Mouse (Mus musculus) midbrain, embryonic 14.5 days (tissue): ENCODE measurements around the gene Ildr1. TPM values are rescaled to one million over a fixed set of nuclear protein-coding genes. Genes with fewer than 3 reads are reported as not detected.

Experiments
- ATAC-seq: fragments of 200-750 bp; cut with Nextera tagmentation; 2 replicates; pipeline ENCODE4 v1.8.0; 2017; ENCODE audit warnings: moderate number of reproducible peaks, moderate library complexity; ENCODE audit not compliant: low FRiP score, low TSS enrichment
- DNase-seq: peaks from one replicate; pipeline ENCODE4 v3.0.0-alpha.2; 2015
- H3K27ac ChIP-seq: fragments of 300-500 bp; sonication (generic); replicated peaks from 2 replicates; pipeline ENCODE4 v1.5.1; 2014; ENCODE audit warnings: mild to moderate bottlenecking, low read depth, low read length, moderate library complexity
- H3K27me3 ChIP-seq: fragments of 300-500 bp; sonication (generic); 2 replicates; pipeline ENCODE4 v1.6.1; 2014; ENCODE audit warnings: low read length, control low read depth, mixed read lengths; ENCODE audit not compliant: control insufficient read depth, insufficient read depth
- H3K36me3 ChIP-seq: fragments of 300-500 bp; sonication (generic); 2 replicates; pipeline ENCODE4 v1.6.1; 2014; ENCODE audit warnings: low read length, control low read depth; ENCODE audit not compliant: control insufficient read depth, insufficient read depth
- H3K4me1 ChIP-seq: fragments of 300-500 bp; sonication (generic); 2 replicates; pipeline ENCODE4 v1.6.1; 2014; ENCODE audit warnings: mild to moderate bottlenecking, antibody characterized with exemption, low read length, control low read depth; ENCODE audit not compliant: control insufficient read depth, insufficient read depth
- H3K4me2 ChIP-seq: fragments of 300-500 bp; sonication (generic); 2 replicates; pipeline ENCODE4 v1.6.1; 2014; ENCODE audit warnings: mild to moderate bottlenecking, low read length, moderate library complexity
- H3K4me3 ChIP-seq: fragments of 300-500 bp; sonication (generic); replicated peaks from 2 replicates; pipeline ENCODE4 v1.5.1; 2014; ENCODE audit warnings: low read depth, low read length
- H3K9ac ChIP-seq: fragments of 300-500 bp; sonication (generic); replicated peaks from 2 replicates; pipeline ENCODE4 v1.6.1; 2014; ENCODE audit warnings: mild to moderate bottlenecking, low read length, moderate library complexity
- H3K9me3 ChIP-seq: fragments of 300-500 bp; sonication (generic); 2 replicates; pipeline ENCODE4 v1.6.1; 2016; ENCODE audit warnings: low read length, control low read depth, mixed read lengths; ENCODE audit not compliant: control insufficient read depth
- WGBS: fragments of 180-500 bp; shearing (Covaris S2); extraction: QIAGEN DNeasy Blood & Tissue Kit; methylation state at CpG from one replicate; pipeline ENCODE4 v1.1.7; 2014; 5-methylcytosine and 5-hydroxymethylcytosine counted together
- polyA plus RNA-seq: library from polyadenylated mRNA; unstranded; fragments of >200 nt; fragmentation: Nextera tagmentation; extraction: Ambion mirVana; gene quantifications from 2 replicates; pipeline ENCODE4 v1.2.1, GENCODE M21; 2014

The Ildr1 gene
- polyA plus RNA-seq: 0.16 and 0.26 TPM in 2 replicates

DNA sequence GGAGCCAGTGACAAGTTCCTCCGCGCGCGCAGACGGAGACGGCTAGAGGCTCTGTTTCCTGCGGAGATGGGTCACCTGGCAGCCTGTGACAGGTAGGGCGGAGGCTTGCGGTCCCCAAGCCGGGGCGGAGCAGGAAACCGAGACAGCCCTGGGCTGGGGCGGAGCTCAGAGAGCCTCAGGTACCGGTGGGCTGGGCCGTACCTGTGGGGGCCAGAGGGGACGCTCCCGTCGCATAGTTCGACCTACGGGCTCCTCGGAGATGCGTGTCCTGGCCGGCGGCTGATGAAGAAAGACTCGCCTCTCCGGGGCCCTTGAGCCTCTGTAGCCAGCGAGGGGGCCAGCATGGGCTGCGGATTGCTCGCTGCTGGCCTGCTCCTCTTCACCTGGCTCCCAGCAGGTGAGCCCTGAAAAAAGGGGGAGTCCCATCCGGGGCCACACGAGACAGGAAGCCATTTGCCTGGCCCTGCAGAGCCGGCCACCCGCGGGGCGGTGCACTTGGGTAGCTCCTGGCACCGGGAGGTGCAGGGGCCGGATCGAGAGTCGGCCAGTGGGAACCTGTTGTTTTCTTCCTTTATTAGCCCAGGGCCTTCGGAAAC, at the start of gene Ildr1:
Gene Ildr1, plus strand, starts transcription at position 161 of the 596 bp plus-strand sequence.
- Histone ChIP-seq H3K4me3 (peak within 1 kb of the TSS; percentile 43), H3K4me1 (peaks cover 6% of the 10 kb centered on the region; the same call in 1 of the 2 replicates), H3K4me2 (peak within 1 kb of the TSS; percentile 77), H3K9ac (peak within 1 kb of the TSS; percentile 52), H3K27me3 (peaks cover 25% of the 10 kb centered on the region; the same call in 1 of the 2 replicates), H3K9me3 (no peaks in the 10 kb centered on the region), H3K27ac (no peak within 1 kb of the TSS), H3K36me3 (no peaks in the 10 kb centered on the region)
- 3% methylated on average over 40 of the region's 40 CpGs for WGBS
- ATAC-seq: peak; percentile 55
- peak; percentile 26 for DNase-seq

DNA sequence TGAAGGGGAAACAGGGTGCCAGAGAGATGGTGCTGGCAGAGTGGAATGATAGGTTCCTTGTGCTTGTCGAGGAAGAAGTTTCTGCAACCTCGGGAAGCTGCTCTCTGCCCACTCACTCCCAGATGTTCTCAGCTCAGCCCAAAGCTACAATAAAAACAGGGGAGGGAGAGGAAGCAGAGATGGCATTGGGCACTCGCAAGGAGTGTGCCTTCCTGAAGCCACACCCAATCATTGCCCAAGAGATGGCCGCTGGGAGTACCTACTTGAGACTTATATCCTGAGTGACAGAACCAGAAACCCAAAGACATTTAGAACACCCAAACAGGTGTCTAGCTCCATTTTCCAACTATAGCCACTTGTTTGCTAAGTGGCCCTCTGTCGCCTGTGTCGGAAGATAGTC, 48.7 kb upstream of the Ildr1 start:
- Histone ChIP-seq H3K36me3 (no peaks in the 10 kb centered on the region), H3K4me3 (no peak overlapping the region), H3K4me1 (no peaks in the 10 kb centered on the region), H3K27ac (no peak overlapping the region), H3K9ac (no peak overlapping the region), H3K4me2 (no peak overlapping the region), H3K9me3 (no peaks in the 10 kb centered on the region), H3K27me3 (no peaks in the 10 kb centered on the region)
- 92% methylated on average over 6 of the region's 6 CpGs for WGBS
- DNase-seq (no peak), ATAC-seq (no peak)

DNA sequence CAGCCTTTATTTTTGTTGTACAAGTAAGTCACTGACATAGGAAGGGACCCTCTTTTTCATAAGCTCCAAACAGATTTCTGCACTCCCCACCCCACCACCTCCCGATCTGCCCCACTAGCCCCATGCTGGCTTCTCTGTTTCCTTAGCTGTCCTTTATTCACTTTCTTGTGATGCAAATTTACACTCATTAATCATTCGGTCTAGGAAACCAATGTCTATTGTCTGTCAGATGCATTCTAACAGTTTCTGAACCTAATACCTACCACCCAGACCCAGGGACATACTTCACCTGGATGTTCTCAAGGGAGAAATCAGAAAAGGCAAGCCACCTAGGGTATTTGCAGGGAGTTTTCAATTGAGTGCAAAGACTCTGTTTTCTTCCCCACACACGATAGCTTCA, 44.5 kb upstream of the Ildr1 start:
- no peak overlapping the region for H3K9ac ChIP-seq
- H3K4me2 ChIP-seq: no peak overlapping the region
- H3K36me3 ChIP-seq: no peaks in the 10 kb centered on the region
- no peak overlapping the region for H3K4me3 ChIP-seq
- no peaks in the 10 kb centered on the region for H3K9me3 ChIP-seq
- DNase-seq (no peak), ATAC-seq (no peak)
- no peak overlapping the region for H3K27ac ChIP-seq
- no peaks in the 10 kb centered on the region for H3K4me1 ChIP-seq
- H3K27me3 ChIP-seq: no peaks in the 10 kb centered on the region
- 20% methylated on average over 3 of the region's 3 CpGs for WGBS

DNA sequence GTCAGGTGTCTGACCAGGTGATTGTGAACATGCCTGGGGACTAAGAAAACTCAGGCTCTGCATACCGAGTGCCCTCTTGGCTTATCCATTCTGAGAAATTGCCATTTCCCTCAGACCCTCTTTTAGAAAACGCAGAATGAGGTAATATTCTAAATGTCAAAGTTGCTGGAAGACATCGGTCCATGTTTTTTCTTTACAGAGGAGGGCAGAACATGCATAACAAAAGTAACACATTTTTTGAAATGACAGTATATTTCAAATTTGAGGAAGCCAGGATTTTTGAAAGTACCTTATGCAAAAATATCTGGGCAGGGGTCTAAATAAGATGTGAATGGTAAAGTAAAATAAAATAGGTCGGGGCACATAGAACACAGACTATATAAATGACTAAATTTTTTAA, 43.3 kb upstream of the Ildr1 start:
- no peak overlapping the region for H3K9ac ChIP-seq
- 88% methylated on average over 4 of the region's 4 CpGs for WGBS
- DNase-seq (no peak), ATAC-seq (no peak)
- no peaks in the 10 kb centered on the region for H3K36me3 ChIP-seq
- H3K4me3 ChIP-seq: no peak overlapping the region
- H3K4me2 ChIP-seq: no peak overlapping the region
- no peak overlapping the region for H3K27ac ChIP-seq
- no peaks in the 10 kb centered on the region for H3K4me1 ChIP-seq
- no peaks in the 10 kb centered on the region for H3K27me3 ChIP-seq
- no peaks in the 10 kb centered on the region for H3K9me3 ChIP-seq

DNA sequence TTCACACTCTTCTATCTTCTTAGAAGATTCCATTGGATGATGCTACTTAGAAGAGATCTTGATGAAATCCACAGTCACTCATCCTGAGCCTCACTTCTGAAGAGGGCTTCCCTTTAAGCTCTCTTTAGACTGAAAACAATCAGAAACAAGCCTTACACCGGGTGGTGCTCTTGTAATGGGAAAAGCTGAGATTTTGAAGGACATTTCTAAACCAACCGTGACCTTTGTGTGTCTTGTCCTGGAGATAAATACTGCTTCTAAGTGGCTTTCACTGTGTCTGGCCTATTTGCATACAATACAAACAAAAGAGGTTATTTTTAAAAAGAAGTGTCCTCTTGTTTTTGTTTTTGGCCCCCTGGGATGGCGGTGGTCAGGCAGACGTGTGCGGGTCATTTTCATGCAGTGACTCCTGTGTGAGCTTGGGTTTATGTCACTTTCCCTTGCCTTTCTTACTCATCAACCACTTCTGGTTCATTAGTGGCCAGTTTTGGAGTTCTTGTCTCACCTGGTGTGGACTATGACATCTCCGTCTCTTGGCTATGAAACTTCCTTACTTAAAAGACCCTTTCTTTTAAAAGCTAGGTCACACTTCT, 42.5 kb upstream of the Ildr1 start:
- Histone ChIP-seq H3K36me3 (no peaks in the 10 kb centered on the region), H3K9ac (no peak overlapping the region), H3K4me2 (no peak overlapping the region), H3K27me3 (no peaks in the 10 kb centered on the region), H3K4me1 (no peaks in the 10 kb centered on the region), H3K27ac (no peak overlapping the region), H3K9me3 (no peaks in the 10 kb centered on the region), H3K4me3 (no peak overlapping the region)
- DNase-seq (no peak), ATAC-seq (no peak)
- 50% methylated on average over 6 of the region's 6 CpGs for WGBS

DNA sequence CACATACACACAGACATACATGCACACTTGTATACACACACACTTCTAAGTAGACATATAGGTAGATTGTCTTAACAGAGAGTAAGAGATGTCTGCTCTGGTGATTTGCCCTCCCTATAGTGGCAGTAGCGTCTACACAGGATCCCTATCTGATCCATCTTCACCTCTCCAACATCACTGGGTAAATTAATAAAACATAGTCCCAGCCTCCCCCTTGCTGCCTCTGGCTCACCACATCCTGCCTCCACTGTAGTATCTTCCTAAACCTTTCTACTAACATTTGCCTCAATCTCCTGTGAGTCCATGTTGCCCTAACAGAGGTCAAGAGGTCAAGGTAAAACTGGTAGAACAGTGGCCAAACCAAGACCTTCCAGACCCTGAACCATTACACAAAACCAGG, 38.6 kb upstream of the Ildr1 start:
- no peak overlapping the region for H3K4me3 ChIP-seq
- H3K27ac ChIP-seq: no peak overlapping the region
- DNase-seq (no peak), ATAC-seq (no peak)
- 88% methylated on average over 1 of the region's 1 CpGs for WGBS
- no peak overlapping the region for H3K4me2 ChIP-seq
- no peaks in the 10 kb centered on the region for H3K36me3 ChIP-seq
- peaks cover 4% of the 10 kb centered on the region for H3K9me3 ChIP-seq
- no peaks in the 10 kb centered on the region for H3K27me3 ChIP-seq
- H3K4me1 ChIP-seq: no peaks in the 10 kb centered on the region
- no peak overlapping the region for H3K9ac ChIP-seq

DNA sequence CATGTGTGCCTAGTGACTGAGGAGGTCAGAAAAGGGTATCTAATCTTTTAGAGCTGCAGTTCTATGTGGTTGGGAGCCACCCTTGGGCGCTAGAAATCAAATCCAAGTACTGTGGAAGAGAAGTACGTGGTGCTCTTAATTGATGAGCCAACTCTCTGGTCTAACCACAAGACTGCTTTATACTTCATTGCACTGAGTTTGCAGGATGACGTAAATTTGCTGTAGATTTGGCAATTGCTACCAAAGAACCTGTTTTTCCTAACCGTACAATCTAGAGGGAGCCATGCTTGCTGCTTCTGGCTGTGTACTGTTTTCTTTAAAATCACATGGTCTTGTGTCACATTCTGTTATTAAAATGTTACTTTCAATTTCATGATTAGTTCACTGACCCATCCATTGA, 37.9 kb upstream of the Ildr1 start:
- H3K9ac ChIP-seq: no peak overlapping the region
- no peak overlapping the region for H3K4me2 ChIP-seq
- DNase-seq (no peak), ATAC-seq (no peak)
- 88% methylated on average over 4 of the region's 4 CpGs for WGBS
- H3K9me3 ChIP-seq: peaks cover 4% of the 10 kb centered on the region
- H3K27me3 ChIP-seq: no peaks in the 10 kb centered on the region
- H3K36me3 ChIP-seq: no peaks in the 10 kb centered on the region
- no peak overlapping the region for H3K27ac ChIP-seq
- no peaks in the 10 kb centered on the region for H3K4me1 ChIP-seq
- no peak overlapping the region for H3K4me3 ChIP-seq

DNA sequence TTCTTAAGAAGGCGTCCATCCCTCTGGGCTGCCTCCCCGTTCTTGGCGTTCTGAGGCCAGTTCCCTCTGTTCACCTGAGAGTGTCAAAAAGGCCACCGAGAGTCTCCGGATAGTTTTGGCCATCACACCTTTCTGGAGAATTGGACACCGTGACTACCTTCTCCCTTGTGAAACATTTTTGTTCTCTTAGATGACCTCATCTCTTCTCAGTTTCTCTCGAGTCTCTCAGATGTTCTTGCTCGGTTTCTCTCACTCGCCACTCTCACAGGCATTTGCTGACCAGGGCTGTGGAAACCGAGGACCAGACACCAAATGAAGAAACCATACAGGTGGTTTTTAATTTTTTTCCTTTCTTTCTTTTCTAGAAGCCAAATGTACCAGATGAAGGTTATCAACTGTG, 32.4 kb upstream of the Ildr1 start:
- H3K4me3 ChIP-seq: no peak overlapping the region
- WGBS: 93% methylated on average over 10 of the region's 10 CpGs
- ATAC-seq: no peak
- no peaks in the 10 kb centered on the region for H3K4me1 ChIP-seq
- H3K27ac ChIP-seq: no peak overlapping the region
- no peak overlapping the region for H3K4me2 ChIP-seq
- H3K9me3 ChIP-seq: peaks cover 4% of the 10 kb centered on the region
- H3K36me3 ChIP-seq: no peaks in the 10 kb centered on the region
- H3K9ac ChIP-seq: no peak overlapping the region
- DNase-seq: no peak
- no peaks in the 10 kb centered on the region for H3K27me3 ChIP-seq

DNA sequence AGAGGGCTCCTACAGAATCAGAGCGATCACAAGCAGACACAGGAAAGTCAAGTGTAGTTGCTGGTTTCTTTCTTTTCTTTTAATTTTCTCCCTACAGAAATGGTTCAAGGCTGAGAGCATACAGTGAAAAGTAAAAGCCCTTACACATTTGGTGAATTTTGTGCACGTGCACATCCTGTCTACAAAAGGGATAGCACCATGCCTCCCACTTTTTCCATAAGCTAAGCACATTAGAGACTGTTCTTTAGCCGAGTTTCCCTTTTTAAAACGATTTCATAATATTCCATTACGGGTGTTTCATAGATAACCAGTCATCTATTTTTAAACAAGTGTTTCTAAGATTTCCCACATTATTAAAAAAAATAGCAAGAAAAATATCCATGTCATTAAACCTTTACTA, 30.3 kb upstream of the Ildr1 start:
- H3K9ac ChIP-seq: no peak overlapping the region
- no peaks in the 10 kb centered on the region for H3K36me3 ChIP-seq
- 95% methylated on average over 5 of the region's 5 CpGs for WGBS
- H3K4me1 ChIP-seq: no peaks in the 10 kb centered on the region
- H3K4me2 ChIP-seq: no peak overlapping the region
- no peaks in the 10 kb centered on the region for H3K27me3 ChIP-seq
- H3K27ac ChIP-seq: no peak overlapping the region
- H3K4me3 ChIP-seq: no peak overlapping the region
- DNase-seq (no peak), ATAC-seq (no peak)
- H3K9me3 ChIP-seq: no peaks in the 10 kb centered on the region
